Mouse (Mus musculus): ENCODE data around the gene C2cd2. TPM values are rescaled to one million over a fixed set of nuclear protein-coding genes. Genes with fewer than 3 reads are reported as not detected.

Gene C2cd2
- polyA plus RNA-seq, 1 experiment = 10.8 TPM

- H3K4me1 ChIP-seq (ENCODE audit: control insufficient read depth, insufficient read depth, insufficient read length, low read length) = no peaks in the 10 kb centered on the region
- H3K4me3 ChIP-seq (ENCODE audit: insufficient read depth, low read depth, low read length) = no peak overlapping the region
- H3K27ac ChIP-seq (replicated peaks; ENCODE audit: low read depth, low read length) = no peak overlapping the region
Measured at GRCm38 (mm10) chr16:97879134-97879533, 83.3 kb downstream of the C2cd2 start.

DNA sequence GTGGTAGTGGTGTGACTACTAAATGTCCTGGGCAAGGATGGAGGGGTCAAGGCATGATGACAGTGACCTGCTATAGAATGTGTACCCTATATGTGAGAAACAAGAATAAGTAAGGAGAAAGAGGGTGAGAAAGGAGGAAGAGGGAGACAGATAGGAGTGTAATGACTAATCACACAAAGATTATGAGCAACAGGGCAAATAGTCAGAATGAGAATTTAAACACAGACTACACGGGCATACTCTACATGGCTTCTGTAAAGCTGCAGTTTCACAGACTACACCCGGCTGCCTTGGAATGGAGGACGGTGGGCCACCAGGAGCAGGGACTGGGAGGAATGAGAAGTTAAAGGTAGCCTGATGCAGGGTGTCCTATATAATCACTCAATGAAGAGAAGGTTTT is 84.9 kb downstream of the C2cd2 start:
- no peak overlapping the region for H3K4me3 ChIP-seq (ENCODE audit: insufficient read depth, low read depth, low read length)
- H3K4me1 ChIP-seq (ENCODE audit: control insufficient read depth, insufficient read depth, insufficient read length, low read length) = no peaks in the 10 kb centered on the region
- no peak overlapping the region for H3K27ac ChIP-seq (replicated peaks; ENCODE audit: low read depth, low read length)

GRCm38 (mm10) chr16:97875101-97875500 is 87.3 kb downstream of the C2cd2 start:
- peaks cover 5% of the 10 kb centered on the region for H3K4me1 ChIP-seq (ENCODE audit: control insufficient read depth, insufficient read depth, insufficient read length, low read length)
- H3K27ac ChIP-seq (replicated peaks; ENCODE audit: low read depth, low read length) = no peak overlapping the region; the same call in 1 of the 2 replicates
- H3K4me3 ChIP-seq (ENCODE audit: insufficient read depth, low read depth, low read length) = no peak overlapping the region

- no peak overlapping the region for H3K4me3 ChIP-seq (ENCODE audit: insufficient read depth, low read depth, low read length)
- no peak overlapping the region for H3K27ac ChIP-seq (replicated peaks; ENCODE audit: low read depth, low read length)
- peaks cover 5% of the 10 kb centered on the region for H3K4me1 ChIP-seq (ENCODE audit: control insufficient read depth, insufficient read depth, insufficient read length, low read length)
Measured at GRCm38 (mm10) chr16:97874376-97874775, 88.0 kb downstream of the C2cd2 start.

GRCm38 (mm10) chr16:97872657-97873056 is 89.7 kb downstream of the C2cd2 start:
- no peak overlapping the region for H3K4me3 ChIP-seq (ENCODE audit: insufficient read depth, low read depth, low read length)
- peaks cover 5% of the 10 kb centered on the region for H3K4me1 ChIP-seq (ENCODE audit: control insufficient read depth, insufficient read depth, insufficient read length, low read length)
- H3K27ac ChIP-seq (replicated peaks; ENCODE audit: low read depth, low read length) = peak overlapping the region; percentile 78

DNA sequence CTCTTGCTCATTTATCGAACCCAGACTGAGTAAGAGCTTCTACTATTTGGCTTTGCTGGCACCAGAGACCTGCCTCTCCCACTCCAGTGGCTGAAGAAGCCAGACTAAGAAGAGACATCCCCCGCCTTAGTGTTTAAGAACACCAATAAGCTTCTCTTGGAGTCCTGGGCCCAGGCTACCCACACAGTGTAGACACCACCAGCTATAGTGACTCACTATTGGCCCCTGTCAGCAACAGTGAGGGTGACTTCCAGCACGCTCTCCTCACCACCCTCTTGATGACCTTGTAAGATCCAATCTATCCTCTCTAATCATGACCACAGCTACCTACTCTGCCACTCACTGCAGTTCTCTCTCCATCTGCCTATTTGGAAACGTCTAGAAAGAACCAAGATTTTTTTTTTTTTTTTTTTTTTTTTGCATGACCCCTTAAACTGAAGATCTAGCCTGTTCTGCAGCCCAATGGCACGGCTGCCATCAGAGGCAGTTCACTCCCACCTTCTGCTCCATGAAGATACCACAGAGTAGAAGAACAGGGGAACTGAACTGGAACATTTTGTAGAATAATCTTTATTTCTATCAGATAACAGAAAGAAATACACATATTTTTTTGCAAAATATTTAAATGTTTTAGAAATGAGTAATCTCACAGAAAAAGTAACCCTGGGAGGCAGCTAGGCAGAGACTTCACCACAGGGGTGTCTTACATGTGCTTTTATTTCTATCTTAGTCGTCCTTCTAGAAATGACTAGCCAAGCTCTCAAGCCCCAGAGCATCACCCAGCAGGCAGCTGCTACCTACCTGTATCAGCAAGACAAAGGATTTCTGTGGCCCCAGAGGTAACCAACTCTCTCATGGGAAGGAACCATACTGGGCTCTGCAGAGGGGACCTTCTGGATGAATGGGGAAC is 93.0 kb downstream of the C2cd2 start:
- H3K4me3 ChIP-seq (ENCODE audit: insufficient read depth, low read depth, low read length) = no peak overlapping the region
- peaks cover 5% of the 10 kb centered on the region for H3K4me1 ChIP-seq (ENCODE audit: control insufficient read depth, insufficient read depth, insufficient read length, low read length)
- H3K27ac ChIP-seq (replicated peaks; ENCODE audit: low read depth, low read length) = no peak overlapping the region

DNA sequence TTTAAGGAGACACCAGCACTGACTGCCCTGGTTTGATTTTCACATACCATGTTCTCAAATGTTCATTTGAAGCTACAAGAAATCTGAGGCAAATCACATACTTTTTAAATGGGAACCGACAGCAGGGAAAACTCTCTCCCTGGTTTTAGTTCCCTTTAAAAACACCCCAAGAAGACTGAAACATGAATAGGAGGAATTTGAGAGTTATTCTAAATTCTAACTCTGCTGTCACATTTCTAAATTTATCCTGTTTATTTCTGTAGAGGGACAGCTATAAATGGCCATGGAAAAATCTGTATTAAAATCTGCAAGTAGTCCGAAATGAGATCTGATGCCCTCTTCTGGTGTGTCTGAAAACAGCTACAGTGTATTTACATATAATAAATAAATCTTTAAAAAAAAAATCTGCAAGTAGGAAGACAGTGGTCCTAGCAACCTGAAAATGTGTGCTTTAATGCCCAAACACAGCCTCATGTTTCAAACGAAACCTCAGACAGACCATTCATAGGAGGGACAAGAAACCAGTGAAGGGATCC is 98.4 kb downstream of the C2cd2 start:
- H3K27ac ChIP-seq (replicated peaks; ENCODE audit: low read depth, low read length) = no peak overlapping the region
- H3K4me3 ChIP-seq (ENCODE audit: insufficient read depth, low read depth, low read length) = no peak overlapping the region
- H3K4me1 ChIP-seq (ENCODE audit: control insufficient read depth, insufficient read depth, insufficient read length, low read length) = no peaks in the 10 kb centered on the region

- H3K4me1 ChIP-seq (ENCODE audit: control insufficient read depth, insufficient read depth, insufficient read length, low read length) = no peaks in the 10 kb centered on the region
- H3K27ac ChIP-seq (replicated peaks; ENCODE audit: low read depth, low read length) = no peak overlapping the region
- H3K4me3 ChIP-seq (ENCODE audit: insufficient read depth, low read depth, low read length) = no peak overlapping the region
Measured at GRCm38 (mm10) chr16:97856050-97856449, 106.3 kb downstream of the C2cd2 start.

DNA sequence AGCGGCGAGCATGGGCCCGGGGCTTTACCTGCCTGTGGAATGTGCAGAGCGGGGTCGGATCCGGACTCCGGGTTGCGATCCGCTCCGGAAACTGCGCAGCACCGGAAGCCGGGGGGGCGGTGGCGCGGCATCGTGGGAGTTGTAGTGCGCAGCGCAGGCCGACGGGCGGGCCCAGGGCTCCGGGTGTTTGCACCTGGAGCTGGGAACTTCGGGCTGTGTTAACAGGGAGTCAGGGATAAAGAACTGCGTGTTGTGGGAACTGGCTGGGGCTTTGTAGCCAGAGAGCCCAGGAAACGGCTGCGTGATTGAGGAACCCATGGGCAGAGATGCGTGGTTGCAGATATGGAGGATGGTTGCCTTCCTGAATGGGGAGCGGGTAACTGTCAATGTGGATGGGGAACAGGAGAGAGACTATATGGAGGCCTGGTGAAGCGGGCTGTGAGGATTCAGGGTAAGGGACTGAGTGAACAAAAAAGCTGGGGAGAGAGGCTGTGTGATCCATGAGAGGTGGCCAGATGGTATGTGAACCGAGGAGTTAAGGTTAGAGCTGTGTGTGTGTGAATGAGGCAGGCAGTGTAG is 110.6 kb downstream of the C2cd2 start, which contains the start of gene Prdm15:
Gene Prdm15 (minus strand): TSS at position 110 of the 579 bp plus-strand sequence.
- Histone ChIP-seq H3K4me1 (ENCODE audit: control insufficient read depth, insufficient read depth, insufficient read length, low read length) (peaks cover 7% of the 10 kb centered on the region; the same call in 1 of the 2 replicates), H3K4me3 (ENCODE audit: insufficient read depth, low read depth, low read length) (peak within 1 kb of the TSS; percentile 92), H3K27ac (replicated peaks; ENCODE audit: low read depth, low read length) (peak within 1 kb of the TSS; percentile 91)

DNA sequence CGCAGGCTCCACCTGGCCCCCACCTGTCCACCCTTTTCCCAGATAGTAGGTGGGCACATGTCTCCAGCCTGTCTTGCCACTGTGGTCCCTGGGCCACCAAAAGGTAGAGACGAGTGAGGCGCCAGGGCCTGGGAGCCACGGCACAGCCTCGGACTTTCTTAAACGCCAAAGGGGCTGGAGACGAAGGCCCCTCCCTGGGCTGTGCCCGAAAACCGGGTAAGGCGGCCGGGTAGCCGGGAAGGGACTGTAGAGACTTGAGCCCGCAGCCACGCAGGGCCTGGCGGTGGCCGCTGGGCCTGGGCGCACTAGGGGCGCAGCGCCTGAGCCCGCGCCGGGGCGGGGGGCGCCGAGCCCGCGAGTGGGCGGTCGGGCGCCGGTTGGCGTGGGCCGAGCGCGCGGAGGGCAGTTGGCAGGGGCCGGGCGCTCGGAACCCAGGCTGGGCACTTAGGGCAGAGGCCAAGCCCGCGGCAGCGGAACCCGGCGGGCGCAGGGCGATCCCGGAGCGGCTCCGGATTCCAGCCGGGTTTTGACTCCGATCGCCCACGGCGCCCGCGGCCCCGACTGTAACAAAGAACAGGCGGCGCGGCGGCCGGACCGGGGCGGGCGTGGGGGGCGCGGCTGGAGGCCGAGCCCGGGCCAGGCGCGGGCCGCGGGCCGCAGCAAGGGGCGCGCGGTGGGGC is 111.2 kb downstream of the C2cd2 start:
- H3K27ac ChIP-seq (replicated peaks; ENCODE audit: low read depth, low read length) = peak overlapping the region; percentile 91
- H3K4me3 ChIP-seq (ENCODE audit: insufficient read depth, low read depth, low read length) = peak overlapping the region; percentile 92
- H3K4me1 ChIP-seq (ENCODE audit: control insufficient read depth, insufficient read depth, insufficient read length, low read length) = peaks cover 7% of the 10 kb centered on the region; the same call in 1 of the 2 replicates

DNA sequence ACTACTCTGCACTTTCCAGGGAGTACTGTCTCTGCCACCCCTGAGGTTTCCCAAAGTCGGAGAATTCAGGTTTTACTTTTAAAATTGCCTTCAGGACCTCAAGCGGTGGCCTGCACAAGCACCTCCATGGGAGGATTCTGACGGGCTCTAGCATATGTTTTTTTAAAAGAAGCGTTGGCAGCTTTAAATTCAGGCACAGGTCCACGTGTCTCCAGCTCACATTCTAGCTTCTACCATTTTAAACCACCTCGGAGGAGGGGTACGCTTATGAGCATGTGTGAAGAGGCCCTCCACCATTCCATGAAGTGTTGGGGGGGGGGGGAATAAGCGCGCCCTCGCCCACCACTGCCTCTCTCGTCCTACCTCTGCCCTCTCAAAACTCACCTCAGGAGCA is 111.7 kb downstream of the C2cd2 start:
- Histone ChIP-seq H3K4me1 (ENCODE audit: control insufficient read depth, insufficient read depth, insufficient read length, low read length) (peaks cover 10% of the 10 kb centered on the region; the same call in 1 of the 2 replicates), H3K4me3 (ENCODE audit: insufficient read depth, low read depth, low read length) (peak overlapping the region; percentile 92), H3K27ac (replicated peaks; ENCODE audit: low read depth, low read length) (peak overlapping the region; percentile 88)

GRCm38 (mm10) chr16:97848832-97849231 is 113.6 kb downstream of the C2cd2 start:
- H3K4me1 ChIP-seq (ENCODE audit: control insufficient read depth, insufficient read depth, insufficient read length, low read length) = peaks cover 15% of the 10 kb centered on the region; the same call in 1 of the 2 replicates
- H3K4me3 ChIP-seq (ENCODE audit: insufficient read depth, low read depth, low read length) = no peak overlapping the region
- H3K27ac ChIP-seq (replicated peaks; ENCODE audit: low read depth, low read length) = no peak overlapping the region

DNA sequence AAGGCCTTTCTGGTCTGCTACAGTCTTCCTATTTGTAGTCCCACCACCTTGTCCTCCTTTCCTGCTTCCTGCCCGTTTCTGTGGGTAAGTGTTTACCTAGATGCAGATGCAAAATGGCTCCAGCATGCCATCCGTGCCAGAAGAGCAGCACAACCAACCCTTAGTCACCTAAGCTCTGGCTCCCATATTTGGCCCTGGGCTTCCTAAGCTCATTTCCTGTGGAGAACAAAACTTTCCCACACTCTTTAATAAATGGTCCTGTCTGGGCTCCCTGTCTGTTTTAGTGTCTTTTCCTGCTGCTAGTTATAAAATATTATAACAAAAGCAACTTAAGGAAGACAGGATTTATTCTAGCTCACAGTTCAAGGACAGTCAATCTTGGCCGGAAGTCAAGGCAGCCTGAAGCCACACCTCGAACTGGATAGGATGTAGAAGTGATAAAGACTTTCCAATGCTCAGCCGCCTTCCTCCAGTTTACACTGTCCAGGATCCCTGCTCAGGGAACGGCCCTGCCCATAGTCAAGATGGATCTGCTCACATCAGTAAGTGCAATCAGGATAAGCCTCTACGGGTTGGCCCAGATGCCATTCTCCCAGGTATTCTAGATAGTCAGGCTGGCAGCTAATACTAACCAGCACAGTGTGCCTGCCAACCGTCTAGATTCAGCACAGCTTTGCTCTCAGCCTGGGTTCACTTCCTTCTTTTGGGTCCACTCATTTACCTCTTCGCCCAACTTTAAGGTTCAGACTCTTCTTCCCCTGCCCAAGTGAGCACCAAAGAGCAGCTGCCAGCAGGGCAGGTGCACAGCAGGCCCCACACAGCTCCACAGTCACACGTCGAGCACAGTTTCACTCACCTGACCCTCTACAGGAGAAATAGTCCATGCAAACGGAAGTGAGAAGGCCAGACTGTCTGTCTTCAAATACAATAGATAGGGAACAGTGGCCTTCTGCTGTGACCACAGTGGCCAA is 117.1 kb downstream of the C2cd2 start:
- Histone ChIP-seq H3K27ac (replicated peaks; ENCODE audit: low read depth, low read length) (no peak overlapping the region), H3K4me1 (ENCODE audit: control insufficient read depth, insufficient read depth, insufficient read length, low read length) (peaks cover 15% of the 10 kb centered on the region; the same call in 1 of the 2 replicates), H3K4me3 (ENCODE audit: insufficient read depth, low read depth, low read length) (no peak overlapping the region)

DNA sequence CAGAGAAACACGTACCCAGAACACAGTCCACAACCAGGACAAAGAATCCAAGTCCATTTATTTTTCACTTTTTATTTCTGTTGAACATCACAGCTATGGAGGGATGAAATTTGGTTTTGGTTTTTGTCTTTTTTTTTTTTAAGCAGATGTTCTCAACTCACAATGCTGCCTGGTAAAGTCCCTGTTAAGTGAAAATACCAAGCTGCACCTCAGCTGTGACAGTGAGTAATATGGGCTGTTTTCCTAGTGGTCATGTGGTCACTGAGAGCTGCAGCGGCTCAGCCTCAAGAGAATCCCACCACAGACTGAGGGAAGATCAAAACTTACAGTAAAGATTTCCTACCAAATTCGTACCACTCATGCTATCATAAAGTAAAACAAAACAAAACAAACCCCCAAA is 130.2 kb downstream of the C2cd2 start:
- Histone ChIP-seq H3K4me1 (ENCODE audit: control insufficient read depth, insufficient read depth, insufficient read length, low read length) (no peaks in the 10 kb centered on the region), H3K27ac (replicated peaks; ENCODE audit: low read depth, low read length) (no peak overlapping the region), H3K4me3 (ENCODE audit: insufficient read depth, low read depth, low read length) (no peak overlapping the region)

All from brown adipose tissue, adult 24 weeks (tissue).